ENCODE assay signal across 9 mouse cellular contexts in the genomic region with DNA sequence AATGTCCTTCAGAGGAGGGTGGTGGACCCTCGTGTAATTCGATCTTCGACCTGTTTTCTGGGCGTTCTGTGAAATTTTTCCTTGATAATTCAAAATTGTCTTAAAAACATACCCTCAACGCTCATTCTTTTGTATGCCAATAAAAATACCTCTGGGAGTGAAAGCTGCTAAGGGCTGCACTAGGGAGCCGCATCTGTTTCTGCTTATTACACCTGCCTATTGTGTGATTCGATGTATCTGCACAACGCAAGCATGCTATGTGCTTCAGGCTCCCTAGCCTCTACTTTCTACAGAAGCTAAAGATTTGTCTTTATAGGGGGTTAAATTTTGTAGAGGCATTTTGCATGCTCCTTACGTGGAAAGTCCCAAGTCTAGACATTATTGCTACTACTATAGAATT.
DNase-seq lines count a peak whose midpoint lies in the region; ATAC-seq lines count a peak whose summit lies in the region.
"Had no signal": no experiment of that assay in that cellular context is flagged by ENCODE, and none has a peak within 500 bp of the region (broad histone marks: within the 10 kb centered on the region; RNA-seq: fewer than 3 reads in every experiment).

No protein-coding gene starts in this region.

- no peak overlapping the region for H3K4me3 ChIP-seq in hindbrain, embryonic 11.5 days (ENCODE audit: low read depth, low read length)
- H3K4me3 ChIP-seq in hindbrain, embryonic 10.5 days = no peak overlapping the region
- no peak overlapping the region for H3K4me3 ChIP-seq in forebrain, embryonic 13.5 days
- peak overlapping the region; percentile 39; the same call in 1 of the 2 replicates for H3K4me3 ChIP-seq in limb, embryonic 13.5 days
- H3K4me3 ChIP-seq in neural tube, embryonic 12.5 days = no peak overlapping the region

- no peaks in the 10 kb centered on the region for H3K36me3 ChIP-seq in hindbrain, embryonic 11.5 days (ENCODE audit: control insufficient read depth, insufficient read depth, low read length)
- H3K36me3 ChIP-seq in hindbrain, embryonic 10.5 days = no peaks in the 10 kb centered on the region
- H3K36me3 ChIP-seq in forebrain, embryonic 13.5 days (ENCODE audit: poor library complexity, severe bottlenecking) = no peaks in the 10 kb centered on the region
- no peaks in the 10 kb centered on the region for H3K36me3 ChIP-seq in limb, embryonic 13.5 days
- no peaks in the 10 kb centered on the region for H3K36me3 ChIP-seq in neural tube, embryonic 12.5 days

- H3K27me3 ChIP-seq in hindbrain, embryonic 11.5 days (ENCODE audit: control insufficient read depth, insufficient read depth, low read length) = no peaks in the 10 kb centered on the region
- H3K27me3 ChIP-seq in hindbrain, embryonic 10.5 days (ENCODE audit: insufficient read depth, poor library complexity, severe bottlenecking) = 0 out of 2 replicates have a peak, but pooled peaks cover 5% of the 10 kb centered on the region
- H3K27me3 ChIP-seq in forebrain, embryonic 13.5 days = peaks cover 21% of the 10 kb centered on the region
- H3K27me3 ChIP-seq in limb, embryonic 13.5 days = no peaks in the 10 kb centered on the region
- no peaks in the 10 kb centered on the region for H3K27me3 ChIP-seq in neural tube, embryonic 12.5 days (replicated peaks)
- H3K27me3 ChIP-seq: Patski had no signal

- H3K4me1 ChIP-seq in hindbrain, embryonic 11.5 days (replicated peaks; ENCODE audit: control insufficient read depth, insufficient read depth, low read length) = no peaks in the 10 kb centered on the region
- peaks cover 8% of the 10 kb centered on the region for H3K4me1 ChIP-seq in hindbrain, embryonic 10.5 days (replicated peaks)
- 0 out of 2 replicates have a peak, but pooled peaks cover 3% of the 10 kb centered on the region for H3K4me1 ChIP-seq in forebrain, embryonic 13.5 days
- H3K4me1 ChIP-seq in limb, embryonic 13.5 days = peaks cover 10% of the 10 kb centered on the region; the same call in 1 of the 2 replicates
- peaks cover 7% of the 10 kb centered on the region; the same call in 1 of the 2 replicates for H3K4me1 ChIP-seq in neural tube, embryonic 12.5 days

- peak; percentile 62 for ATAC-seq in hindbrain, embryonic 11.5 days (ENCODE audit: low FRiP score)
- peak; percentile 53 for ATAC-seq in forebrain, embryonic 13.5 days
- ATAC-seq in limb, embryonic 13.5 days (ENCODE audit: low FRiP score, low read depth) = peak; percentile 45; the same call in 1 of the 2 replicates
- peak; percentile 42; the same call in 1 of the 2 replicates for ATAC-seq in neural tube, embryonic 12.5 days (ENCODE audit: low FRiP score, low read depth)

- 38% methylated on average over 9 of the region's 9 CpGs for WGBS in hindbrain, embryonic 11.5 days
- 34% methylated on average over 9 of the region's 9 CpGs for WGBS in hindbrain, embryonic 10.5 days
- WGBS in forebrain, embryonic 13.5 days = 31% methylated on average over 9 of the region's 9 CpGs
- 11% methylated on average over 9 of the region's 9 CpGs for WGBS in limb, embryonic 13.5 days
- 34% methylated on average over 9 of the region's 9 CpGs for WGBS in neural tube, embryonic 12.5 days

- no peak overlapping the region for H3K9ac ChIP-seq in hindbrain, embryonic 11.5 days (ENCODE audit: low read depth, low read length)
- H3K9ac ChIP-seq in forebrain, embryonic 13.5 days = no peak overlapping the region
- H3K9ac ChIP-seq in limb, embryonic 13.5 days = no peak overlapping the region
- no peak overlapping the region for H3K9ac ChIP-seq in neural tube, embryonic 12.5 days

- no peak for DNase-seq in hindbrain, embryonic 11.5 days (ENCODE audit: low spot score)
- no peak for DNase-seq in hindbrain, embryonic 10.5 days (ENCODE audit: low spot score)
- DNase-seq in right cerebral cortex, postnatal 10 days (ENCODE audit: low spot score in 2 of 2) = no peak
- no peak for DNase-seq in lung, postnatal 25 days (ENCODE audit: low spot score)
- no peak for DNase-seq in gastrocnemius, postnatal 14 days

- no peak overlapping the region for H3K27ac ChIP-seq in hindbrain, embryonic 11.5 days (ENCODE audit: low read depth, low read length)
- no peak overlapping the region for H3K27ac ChIP-seq in hindbrain, embryonic 10.5 days
- no peak overlapping the region for H3K27ac ChIP-seq in forebrain, embryonic 13.5 days
- H3K27ac ChIP-seq in limb, embryonic 13.5 days = no peak overlapping the region
- no peak overlapping the region for H3K27ac ChIP-seq in neural tube, embryonic 12.5 days

- H3K4me2 ChIP-seq in hindbrain, embryonic 11.5 days (replicated peaks; ENCODE audit: low read depth, low read length) = no peak overlapping the region; the same call in 1 of the 2 replicates
- H3K4me2 ChIP-seq in forebrain, embryonic 13.5 days = peak overlapping the region; percentile 56; the same call in 1 of the 2 replicates
- peak overlapping the region; percentile 59 for H3K4me2 ChIP-seq in limb, embryonic 13.5 days (replicated peaks)
- H3K4me2 ChIP-seq in neural tube, embryonic 12.5 days (replicated peaks) = peak overlapping the region; percentile 57; the same call in 1 of the 2 replicates

- intact Hi-C loops in gastrocnemius, postnatal 14 days (cut with DNase I; ENCODE audit: low total_unique reads) = no loop called here

- H3K9me3 ChIP-seq in hindbrain, embryonic 11.5 days (ENCODE audit: control insufficient read depth, low read length) = no peaks in the 10 kb centered on the region
- no peaks in the 10 kb centered on the region for H3K9me3 ChIP-seq in hindbrain, embryonic 10.5 days
- H3K9me3 ChIP-seq in forebrain, embryonic 13.5 days (replicated peaks) = no peaks in the 10 kb centered on the region
- no peaks in the 10 kb centered on the region for H3K9me3 ChIP-seq in limb, embryonic 13.5 days
- no peaks in the 10 kb centered on the region for H3K9me3 ChIP-seq in neural tube, embryonic 12.5 days
